Mouse (Mus musculus) erythroblast, embryonic 14.5 days (primary cell): ENCODE measurements around the gene Ppp1r16b.

Experiments
- GATA1 ChIP-seq: IDR thresholded peaks from 2 replicates; pipeline ENCODE4 v1.6.1; 2012; ENCODE audit warnings: low read length, inconsistent platforms, mixed read lengths
- TAL1 ChIP-seq: IDR thresholded peaks from 3 replicates; pipeline ENCODE4 v1.6.1; 2012; ENCODE audit warnings: low read length, inconsistent platforms, mixed read lengths

- TF ChIP-seq GATA1 (no peak), TAL1 (no peak)
These were observed 56.3 kb downstream of the Ppp1r16b start for GRCm38 (mm10) chr2:158721481-158721880.
